Mouse (Mus musculus) limb, embryonic 12.5 days (tissue): ENCODE measurements around the gene Pik3ca. TPM values are rescaled to one million over a fixed set of nuclear protein-coding genes. Genes with fewer than 3 reads are reported as not detected.

Experiments
- ATAC-seq: fragments of 200-750 bp; cut with Nextera tagmentation; 2 replicates; pipeline ENCODE4 v1.8.0; 2017; ENCODE audit warnings: low read depth, moderate TSS enrichment; ENCODE audit not compliant: insufficient number of reproducible peaks, insufficient read depth, low FRiP score, low TSS enrichment
- H3K27ac ChIP-seq: fragments of 300-500 bp; sonication (generic); 2 replicates; pipeline ENCODE4 v1.5.1; 2016; ENCODE audit warnings: mild to moderate bottlenecking, moderate library complexity
- H3K27me3 ChIP-seq: fragments of 300-500 bp; sonication (generic); 2 replicates; pipeline ENCODE4 v1.6.1; 2016; ENCODE audit warnings: mild to moderate bottlenecking, moderate library complexity
- H3K36me3 ChIP-seq: fragments of 300-500 bp; sonication (generic); 2 replicates; pipeline ENCODE4 v1.6.1; 2016; ENCODE audit warnings: mild to moderate bottlenecking, moderate library complexity
- H3K4me1 ChIP-seq: fragments of 300-500 bp; sonication (generic); replicated peaks from 2 replicates; pipeline ENCODE4 v1.6.1; 2016
- H3K4me2 ChIP-seq: fragments of 300-500 bp; sonication (generic); 2 replicates; pipeline ENCODE4 v1.6.1; 2016; ENCODE audit warnings: mild to moderate bottlenecking, moderate library complexity
- H3K4me3 ChIP-seq: fragments of 300-500 bp; sonication (generic); replicated peaks from 2 replicates; pipeline ENCODE4 v1.5.1; 2016; ENCODE audit warnings: mild to moderate bottlenecking
- H3K9ac ChIP-seq: fragments of 300-500 bp; sonication (generic); replicated peaks from 2 replicates; pipeline ENCODE4 v1.6.1; 2016; ENCODE audit warnings: mild to moderate bottlenecking, moderate library complexity
- H3K9me3 ChIP-seq: fragments of 300-500 bp; sonication (generic); 2 replicates; pipeline ENCODE4 v1.6.1; 2016; ENCODE audit warnings: mild to moderate bottlenecking, moderate library complexity
- WGBS: fragments of 180-500 bp; shearing (Covaris S2); methylation state at CpG from one replicate; pipeline ENCODE4 v1.1.7; 2016; 5-methylcytosine and 5-hydroxymethylcytosine counted together
- polyA plus RNA-seq: library from polyadenylated mRNA; unstranded; fragments of >200 nt; fragmentation: Nextera tagmentation; extraction: Ambion mirVana; gene quantifications from 2 replicates; pipeline ENCODE4 v1.2.1, GENCODE M21; 2016

The Pik3ca gene
- polyA plus RNA-seq, 1 experiment from 2014 or later, result 12.0 TPM

DNA sequence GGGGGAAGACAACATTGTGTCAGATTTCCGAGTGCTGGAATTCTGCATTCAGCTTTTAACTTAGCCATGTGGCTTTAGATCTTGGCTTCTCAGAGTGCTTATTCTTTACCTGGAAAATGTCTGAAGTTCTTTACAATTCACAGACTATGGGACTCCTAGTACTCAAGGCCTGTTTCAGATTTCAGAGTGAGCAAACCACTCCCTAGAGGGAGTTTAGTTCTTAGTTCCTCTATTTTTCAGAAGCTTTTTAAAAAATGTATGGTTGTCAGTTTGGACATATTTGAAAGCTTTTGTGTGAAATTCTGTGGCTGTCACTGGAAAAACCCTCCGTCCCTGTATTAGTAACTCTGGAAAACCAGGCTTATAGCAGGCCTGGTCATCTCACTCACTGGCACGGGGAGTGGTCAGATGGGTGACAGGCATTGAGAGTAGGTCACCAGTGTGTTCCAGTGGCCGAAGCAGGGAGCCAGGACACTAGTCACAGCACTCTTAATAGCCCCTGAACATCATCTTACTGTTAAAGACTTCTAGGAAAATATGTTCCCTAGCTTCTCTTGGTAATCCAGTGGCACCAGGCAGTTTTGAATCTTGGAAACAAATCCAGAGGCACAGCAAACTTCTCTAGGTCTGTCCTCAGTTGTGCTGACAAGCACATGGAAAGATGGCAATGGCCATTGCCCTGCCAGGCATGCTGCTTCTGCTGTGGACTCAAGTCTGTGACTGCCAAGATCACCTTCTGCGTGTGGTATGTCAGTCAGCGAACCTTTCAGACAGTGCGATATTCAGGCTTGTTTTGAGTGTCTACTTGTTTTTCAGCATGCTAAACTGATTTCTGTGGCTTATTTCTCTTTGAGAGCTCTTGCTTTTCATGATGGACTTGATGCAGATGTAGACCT, 5.8 kb downstream of the Pik3ca start:
- WGBS, result 80% methylated on average over 7 of the region's 7 CpGs
- no peaks in the 10 kb centered on the region for H3K36me3 ChIP-seq
- no peak for ATAC-seq
- no peaks in the 10 kb centered on the region for H3K27me3 ChIP-seq
- H3K27ac ChIP-seq, result 0 out of 2 replicates have a peak overlapping the region, but pooled peaks have one; percentile 35
- H3K9ac ChIP-seq, result no peak overlapping the region
- peaks cover 36% of the 10 kb centered on the region for H3K4me1 ChIP-seq
- H3K4me3 ChIP-seq, result no peak overlapping the region
- H3K4me2 ChIP-seq, result no peak overlapping the region
- no peaks in the 10 kb centered on the region for H3K9me3 ChIP-seq

DNA sequence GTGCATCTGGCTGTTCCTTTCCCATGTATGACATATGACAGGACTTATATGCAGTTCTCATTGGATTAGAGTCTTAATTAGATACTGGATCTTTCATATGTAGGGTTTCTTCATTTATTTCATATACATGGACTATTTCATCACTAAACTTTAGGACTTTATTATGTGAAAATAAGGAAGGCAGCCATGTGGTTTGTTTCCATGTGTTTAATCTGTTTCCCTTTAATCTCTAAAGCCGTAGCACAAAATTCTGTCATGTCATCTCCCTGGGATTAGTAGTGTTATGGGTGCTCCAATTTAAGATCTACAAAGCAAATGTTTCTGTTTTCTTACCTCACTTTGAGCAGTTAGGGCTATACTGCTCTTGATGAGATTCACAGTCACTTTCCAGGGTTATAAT, 8.2 kb downstream of the Pik3ca start:
- Histone ChIP-seq H3K9me3 (no peaks in the 10 kb centered on the region), H3K4me3 (no peak overlapping the region), H3K4me1 (peaks cover 18% of the 10 kb centered on the region), H3K27ac (no peak overlapping the region), H3K27me3 (no peaks in the 10 kb centered on the region), H3K36me3 (no peaks in the 10 kb centered on the region), H3K9ac (no peak overlapping the region), H3K4me2 (no peak overlapping the region)
- no peak for ATAC-seq
- 77% methylated on average over 1 of the region's 1 CpGs for WGBS

DNA sequence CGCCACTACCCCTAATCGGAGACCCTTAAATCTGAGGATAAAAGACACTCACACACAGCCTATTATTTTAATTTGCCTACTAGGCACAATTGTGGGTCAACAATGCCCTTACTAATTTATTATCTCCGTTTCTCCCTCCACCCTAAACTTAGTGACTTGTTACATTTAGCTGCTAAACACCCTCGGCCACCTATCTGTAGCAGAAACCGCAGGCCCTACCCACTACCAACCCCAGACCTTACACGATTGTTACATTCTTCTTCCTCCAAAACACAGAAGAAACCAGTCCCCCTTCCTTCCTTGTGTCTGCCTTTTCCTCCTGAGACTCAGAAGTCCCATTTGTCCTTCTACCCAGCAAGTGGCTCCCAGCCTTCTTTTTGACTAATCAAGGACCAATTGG, 9.3 kb downstream of the Pik3ca start:
- no peaks in the 10 kb centered on the region for H3K27me3 ChIP-seq
- ATAC-seq, result no peak
- H3K4me3 ChIP-seq, result no peak overlapping the region
- peaks cover 16% of the 10 kb centered on the region for H3K4me1 ChIP-seq
- H3K9ac ChIP-seq, result no peak overlapping the region
- H3K27ac ChIP-seq, result no peak overlapping the region
- no peaks in the 10 kb centered on the region for H3K36me3 ChIP-seq
- no peak overlapping the region for H3K4me2 ChIP-seq
- H3K9me3 ChIP-seq, result no peaks in the 10 kb centered on the region
- WGBS, result 77% methylated on average over 6 of the region's 6 CpGs

DNA sequence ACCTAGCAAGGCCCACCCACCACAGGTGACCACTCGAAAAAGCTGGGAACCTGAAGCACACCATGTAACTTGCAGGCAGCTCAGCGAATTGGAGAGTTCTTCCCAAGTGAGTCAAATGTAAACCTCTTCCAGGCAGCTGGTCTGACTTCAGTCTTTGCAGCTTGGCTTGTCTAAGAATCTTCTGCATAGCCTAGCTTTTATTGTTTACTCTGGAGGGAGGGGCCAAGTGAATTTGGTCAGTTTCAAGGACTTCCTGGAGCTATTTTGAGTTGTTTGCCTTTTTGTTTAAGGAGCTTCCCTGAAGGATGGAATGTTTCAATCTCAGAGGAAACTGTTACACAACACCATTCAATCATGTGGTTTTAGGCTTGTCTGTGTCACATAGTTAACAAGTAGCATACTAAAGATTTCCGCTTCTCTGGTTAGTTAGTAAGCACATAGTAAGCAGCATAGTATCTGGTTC, 11.4 kb downstream of the Pik3ca start:
- Histone ChIP-seq H3K4me1 (peaks cover 20% of the 10 kb centered on the region; the same call in 1 of the 2 replicates), H3K27ac (no peak overlapping the region), H3K4me3 (no peak overlapping the region), H3K27me3 (no peaks in the 10 kb centered on the region), H3K9ac (no peak overlapping the region), H3K4me2 (no peak overlapping the region), H3K9me3 (no peaks in the 10 kb centered on the region), H3K36me3 (no peaks in the 10 kb centered on the region)
- WGBS, result 88% methylated on average over 3 of the region's 3 CpGs
- no peak for ATAC-seq

DNA sequence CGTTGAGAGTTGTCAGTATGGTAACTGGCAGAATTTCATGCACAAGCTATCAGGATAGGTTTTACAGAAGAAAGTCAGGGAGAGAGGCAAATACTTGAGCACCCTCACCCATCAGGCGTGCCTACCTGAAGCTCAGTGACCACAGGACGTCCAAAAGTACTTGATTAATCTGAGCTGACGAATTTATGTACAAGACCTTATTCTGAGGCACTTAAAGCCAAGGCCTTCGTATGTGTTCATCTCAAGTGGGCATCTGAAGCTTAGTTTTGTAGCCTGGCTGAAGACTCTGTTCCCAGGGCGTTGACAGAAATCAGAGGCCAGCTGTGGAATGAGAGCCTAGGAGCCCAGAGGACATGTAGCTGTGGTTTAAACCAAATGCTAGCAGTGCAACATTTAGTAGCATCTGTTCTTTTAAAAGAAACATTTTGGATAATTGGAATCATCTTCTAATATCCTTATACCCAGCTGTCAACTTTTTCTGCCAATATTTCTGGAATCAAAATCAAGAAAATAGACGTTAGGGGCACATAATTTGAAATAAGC, 15.1 kb downstream of the Pik3ca start:
- 75% methylated on average over 7 of the region's 7 CpGs for WGBS
- Histone ChIP-seq H3K9me3 (no peaks in the 10 kb centered on the region), H3K4me2 (no peak overlapping the region), H3K27me3 (no peaks in the 10 kb centered on the region), H3K4me3 (no peak overlapping the region), H3K9ac (no peak overlapping the region), H3K4me1 (peaks cover 41% of the 10 kb centered on the region; the same call in 1 of the 2 replicates), H3K36me3 (no peaks in the 10 kb centered on the region), H3K27ac (no peak overlapping the region)
- no peak for ATAC-seq

DNA sequence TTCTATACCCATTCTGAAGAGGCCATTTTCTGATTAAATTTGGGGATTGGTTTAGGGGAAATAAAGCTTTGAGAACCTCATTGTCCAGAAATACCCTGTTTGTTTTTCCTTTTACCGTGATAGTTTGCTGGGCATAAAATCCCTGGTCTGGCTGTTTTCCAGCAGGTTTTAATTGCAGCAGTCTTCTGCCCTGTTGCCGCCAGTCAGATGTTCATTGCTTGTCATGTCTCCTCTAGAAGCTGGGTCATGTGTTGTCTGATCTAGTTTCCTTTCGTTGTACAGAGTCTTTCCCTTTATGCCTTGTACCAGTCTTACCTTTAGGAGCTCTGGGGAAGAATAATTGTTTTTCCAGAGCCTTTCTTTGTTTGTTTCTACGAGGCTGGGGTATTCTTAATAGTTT, 16.9 kb downstream of the Pik3ca start:
- Histone ChIP-seq H3K9me3 (no peaks in the 10 kb centered on the region), H3K9ac (no peak overlapping the region), H3K4me3 (no peak overlapping the region), H3K36me3 (no peaks in the 10 kb centered on the region), H3K4me2 (no peak overlapping the region), H3K27ac (no peak overlapping the region), H3K27me3 (no peaks in the 10 kb centered on the region), H3K4me1 (peaks cover 37% of the 10 kb centered on the region; the same call in 1 of the 2 replicates)
- no peak for ATAC-seq
- 43% methylated on average over 4 of the region's 4 CpGs for WGBS

DNA sequence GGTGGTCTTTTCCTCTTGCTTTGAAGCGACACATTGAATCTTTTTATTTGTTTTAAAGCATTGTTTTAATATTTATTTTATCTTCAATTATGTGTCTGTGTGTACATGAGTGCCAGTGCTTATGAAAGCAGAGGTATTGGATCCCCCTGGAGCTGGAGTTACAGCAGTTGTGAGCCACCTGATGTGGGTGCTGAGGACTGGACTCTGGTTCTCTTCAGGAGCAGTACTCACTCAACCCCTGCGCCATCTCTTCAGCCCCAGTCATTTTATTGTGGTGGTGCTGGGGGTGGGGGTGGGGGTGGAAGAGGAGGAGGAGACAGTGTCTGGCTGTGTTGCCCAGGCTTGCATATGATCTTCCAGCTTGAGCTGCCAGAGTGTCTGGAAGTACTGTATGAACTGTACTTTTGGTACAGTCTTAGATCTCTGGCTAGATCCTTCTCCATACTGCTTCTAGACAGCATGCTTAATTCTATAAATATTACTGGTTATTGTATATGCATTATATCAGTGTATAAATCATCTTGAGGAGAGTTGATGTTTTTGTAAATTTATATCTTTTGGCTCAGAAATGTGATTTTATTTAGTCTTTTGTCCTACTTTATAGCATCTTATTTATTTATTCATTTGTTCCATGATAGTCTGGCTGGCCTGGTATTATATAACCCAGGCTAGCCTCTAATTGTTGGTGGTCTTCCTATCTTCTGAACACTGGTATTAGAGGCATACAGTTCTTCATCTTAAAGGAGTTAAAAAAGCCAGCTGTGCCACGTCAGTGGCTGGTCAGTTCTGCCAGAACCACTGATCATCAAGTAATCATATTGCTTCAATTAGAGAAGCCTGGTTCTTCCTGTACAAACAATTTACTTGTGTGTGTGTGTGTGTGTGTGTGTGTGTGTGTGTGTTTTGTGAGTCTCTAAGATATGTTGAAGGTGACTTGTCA, 18.2 kb downstream of the Pik3ca start:
- H3K4me1 ChIP-seq, result peaks cover 37% of the 10 kb centered on the region; the same call in 1 of the 2 replicates
- H3K9me3 ChIP-seq, result no peaks in the 10 kb centered on the region
- H3K27ac ChIP-seq, result no peak overlapping the region
- 51% methylated on average over 3 of the region's 3 CpGs for WGBS
- no peak for ATAC-seq
- H3K4me2 ChIP-seq, result no peak overlapping the region
- H3K4me3 ChIP-seq, result no peak overlapping the region
- no peak overlapping the region for H3K9ac ChIP-seq
- no peaks in the 10 kb centered on the region for H3K27me3 ChIP-seq
- H3K36me3 ChIP-seq, result no peaks in the 10 kb centered on the region

DNA sequence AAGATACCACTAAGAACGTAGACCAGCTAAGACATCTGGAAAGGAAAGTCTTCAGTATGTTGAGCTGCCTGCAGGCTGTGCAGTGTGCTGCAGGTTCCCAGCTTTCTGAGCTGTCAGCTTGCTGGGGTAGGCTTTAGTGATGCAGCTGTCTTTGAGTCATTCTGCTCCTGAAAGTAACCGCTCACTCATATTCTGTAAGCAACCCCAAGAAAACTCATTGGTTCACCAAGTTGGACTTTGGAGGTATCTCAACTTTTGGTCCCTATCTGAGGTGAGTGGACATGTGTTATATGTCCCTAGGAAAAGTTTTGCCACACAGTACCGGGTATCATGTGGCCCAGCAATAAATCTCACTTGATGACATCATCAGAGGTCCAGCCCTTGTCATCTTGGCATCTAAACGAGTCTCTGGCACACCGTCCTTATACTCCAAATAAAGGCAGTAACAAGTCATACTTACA, 20.3 kb downstream of the Pik3ca start:
- Histone ChIP-seq H3K4me2 (no peak overlapping the region), H3K4me1 (peaks cover 31% of the 10 kb centered on the region; the same call in 1 of the 2 replicates), H3K4me3 (no peak overlapping the region), H3K27me3 (no peaks in the 10 kb centered on the region), H3K36me3 (no peaks in the 10 kb centered on the region), H3K9ac (no peak overlapping the region), H3K9me3 (no peaks in the 10 kb centered on the region), H3K27ac (no peak overlapping the region)
- WGBS, result 77% methylated on average over 5 of the region's 5 CpGs
- no peak for ATAC-seq

DNA sequence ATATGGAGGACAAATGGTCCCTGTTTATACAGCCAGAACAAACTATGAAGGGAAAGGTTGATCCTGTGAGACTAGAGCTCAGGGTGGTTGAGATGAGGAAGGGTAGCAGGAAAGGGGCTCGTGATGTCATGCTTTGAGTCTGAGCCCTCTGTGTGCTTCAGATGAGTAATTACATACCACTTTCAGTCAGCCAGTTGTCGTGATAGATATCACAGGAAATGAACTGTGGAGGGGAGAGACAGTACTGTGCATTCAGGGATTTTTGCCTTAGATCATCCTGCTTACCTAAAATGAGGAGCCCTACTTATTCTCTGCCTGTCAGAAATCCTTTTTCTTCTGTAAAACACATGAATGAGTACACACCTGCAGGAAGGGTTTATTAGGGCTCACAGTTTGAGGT, 22.4 kb downstream of the Pik3ca start:
- no peak overlapping the region for H3K27ac ChIP-seq
- H3K36me3 ChIP-seq, result no peaks in the 10 kb centered on the region
- H3K9me3 ChIP-seq, result no peaks in the 10 kb centered on the region
- H3K9ac ChIP-seq, result no peak overlapping the region
- H3K27me3 ChIP-seq, result no peaks in the 10 kb centered on the region
- 74% methylated on average over 2 of the region's 2 CpGs for WGBS
- H3K4me3 ChIP-seq, result no peak overlapping the region
- H3K4me1 ChIP-seq, result peaks cover 14% of the 10 kb centered on the region; the same call in 1 of the 2 replicates
- no peak overlapping the region for H3K4me2 ChIP-seq
- ATAC-seq, result no peak

DNA sequence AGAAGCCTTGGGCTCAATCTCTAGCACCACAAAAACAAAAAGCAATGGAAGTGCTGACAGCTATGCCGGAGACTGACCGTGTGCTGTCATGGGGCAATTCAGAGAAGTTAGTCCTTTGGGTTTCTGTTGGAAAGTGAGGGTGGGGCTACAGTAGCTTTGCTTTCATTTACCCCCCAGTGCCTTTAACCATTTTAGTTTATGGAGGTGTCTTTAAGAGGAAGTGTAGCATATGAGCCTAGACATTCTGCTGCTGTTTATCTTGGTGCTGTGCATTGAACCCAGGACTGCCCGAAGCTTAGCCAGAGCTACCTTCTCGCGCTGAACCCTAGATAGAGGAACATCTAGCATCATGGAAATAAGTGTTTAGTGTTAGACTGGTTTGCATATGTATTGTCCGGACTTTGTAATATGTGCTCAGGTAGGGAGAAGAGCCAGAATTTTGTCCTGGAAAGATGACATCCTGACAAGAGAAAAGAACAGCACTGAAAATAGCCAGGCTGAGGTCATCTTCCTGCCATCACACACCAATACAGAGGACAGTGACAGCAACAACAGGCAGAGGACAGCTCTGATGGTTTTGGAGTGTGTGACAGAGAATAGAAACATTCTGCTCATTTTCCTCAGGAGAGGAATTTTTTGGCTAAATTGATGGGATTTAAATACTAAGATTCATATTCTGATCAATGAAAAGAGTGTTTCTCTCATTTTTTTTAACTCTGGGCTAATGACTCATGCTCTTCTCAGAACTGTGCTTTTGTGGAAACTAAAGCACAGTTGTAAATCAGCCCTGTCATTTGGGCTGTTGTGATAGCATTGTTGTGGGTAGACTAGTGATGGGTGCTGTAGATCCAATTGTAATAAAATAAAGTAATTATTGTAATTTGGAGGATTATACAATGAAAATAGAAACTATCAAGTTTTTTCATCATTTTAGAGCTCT, 23.9 kb downstream of the Pik3ca start:
- Histone ChIP-seq H3K4me3 (no peak overlapping the region), H3K4me2 (no peak overlapping the region), H3K4me1 (0 out of 2 replicates have a peak, but pooled peaks cover 3% of the 10 kb centered on the region), H3K27me3 (no peaks in the 10 kb centered on the region), H3K27ac (no peak overlapping the region), H3K9me3 (no peaks in the 10 kb centered on the region), H3K36me3 (no peaks in the 10 kb centered on the region), H3K9ac (no peak overlapping the region)
- 92% methylated on average over 6 of the region's 6 CpGs for WGBS
- no peak for ATAC-seq
